Mouse (Mus musculus): ENCODE data around the gene Pbx1. TPM values are rescaled to one million over a fixed set of nuclear protein-coding genes. Genes with fewer than 3 reads are reported as not detected.

The Pbx1 gene
- 0.92 TPM for total RNA-seq (2023)

GRCm38 (mm10) chr1:168432232-168432280, at the start of gene Pbx1:
Gene Pbx1 (minus strand): TSS chr1:168432270.

Data from CD8-positive naive resting alpha-beta T cell, adult 57 days (primary cell).